Mouse (Mus musculus): ENCODE data around the gene Ift80. TPM values are rescaled to one million over a fixed set of nuclear protein-coding genes. Genes with fewer than 3 reads are reported as not detected.
A peak's percentile ranks its signal among the peaks of the same experiment; 100 is the strongest.

The Ift80 gene
- total and polyA plus RNA-seq, 3 experiments: 10.8 to 13.8 (median 11.5) TPM

DNA sequence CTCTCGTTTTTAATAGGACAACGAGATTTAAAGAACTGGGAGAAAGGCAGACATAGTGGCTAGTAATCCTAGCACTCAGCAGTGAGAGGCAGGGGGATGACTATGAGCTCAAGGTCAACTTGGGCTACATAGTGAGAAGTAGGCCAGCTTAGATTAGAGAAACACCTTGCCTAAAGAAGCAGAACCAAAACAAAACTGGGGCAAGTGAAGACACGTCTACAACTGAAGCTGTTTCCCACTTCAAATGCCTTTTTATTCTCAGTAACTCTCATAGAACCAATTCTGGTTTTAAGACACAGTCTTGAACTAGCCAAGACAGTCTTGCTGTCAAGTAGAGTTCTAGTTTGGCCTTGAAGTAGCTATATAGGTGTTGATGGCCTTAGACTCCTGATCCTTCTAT, 67.7 kb downstream of the Ift80 start:
- H3K36me3 ChIP-seq (replicated peaks in 1 of 2; ENCODE audit: control insufficient read depth in 1 of 2, insufficient read depth in 1 of 2, low read length in 1 of 2): peaks cover 8 to 34% of the 10 kb centered on the region in 2 experiments
- dilution Hi-C loops (cut with MboI; ENCODE audit: extremely low pct_ligation_motif_present, extremely low pct_unique_long_range_greater_than_20kb, low sequenced_read_pairs): no loop called here
- in situ Hi-C loops (cut with MboI; ENCODE audit: low pct_ligation_motif_present, low pct_unique_long_range_greater_than_20kb, low sequenced_read_pairs): no loop called here

DNA sequence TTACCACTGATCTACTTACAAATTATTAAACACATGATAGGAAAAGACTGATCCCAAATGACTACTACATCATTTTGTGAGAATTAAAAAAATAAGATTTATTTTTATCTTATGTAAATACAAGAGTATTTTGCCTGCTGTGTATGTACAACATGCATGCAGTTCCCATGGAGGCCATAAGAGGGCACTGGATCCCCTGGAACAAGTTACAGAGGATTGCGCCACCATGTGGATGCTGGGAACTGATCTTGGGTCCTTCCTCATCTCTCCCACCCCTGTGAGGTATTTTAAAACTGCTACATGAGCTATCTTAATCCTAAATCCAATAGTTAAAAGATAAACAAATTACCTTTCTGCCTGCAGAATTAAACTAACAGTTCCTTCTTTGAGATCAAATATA, 68.9 kb downstream of the Ift80 start:
- DNase-seq (ENCODE audit: extremely low read depth): peak; percentile 45
- Histone ChIP-seq H3K4me3 (replicated peaks in 1 of 3; ENCODE audit: low read depth in 2 of 3, low read length in 2 of 3, poor library complexity in 1 of 3) (no peak overlapping the region), H3K36me3 (replicated peaks in 1 of 2; ENCODE audit: control insufficient read depth in 1 of 2, insufficient read depth in 1 of 2, low read length in 1 of 2) (peaks cover 8 to 34% of the 10 kb centered on the region in 2 experiments), H3K27ac (ENCODE audit: insufficient read depth, low read depth) (no peak overlapping the region), H3K9me3 (replicated peaks; ENCODE audit: low read length) (peaks cover 2% of the 10 kb centered on the region), H3K9ac (ENCODE audit: insufficient read depth, low read depth) (no peak overlapping the region), H3K4me1 (ENCODE audit: control insufficient read depth in 1 of 2, insufficient read depth in 2 of 2) (peaks cover 12 to 26% of the 10 kb centered on the region in 2 experiments; a peak in 3 of 4 replicates), H3K27me3 (replicated peaks) (no peaks in the 10 kb centered on the region), H3K79me2 (replicated peaks; ENCODE audit: control insufficient read depth, extremely low read depth, insufficient read depth, poor library complexity, severe bottlenecking) (no peaks in the 10 kb centered on the region), H3K4me2 (ENCODE audit: insufficient read depth, low read depth, poor library complexity, severe bottlenecking) (no peak overlapping the region)
- no peak for TF ChIP-seq ZNF384 (IDR thresholded peaks at IDR 0.05; ENCODE audit: low read depth, low read length)
- TF ChIP-seq BHLHE40 (IDR thresholded peaks at IDR 0.05; ENCODE audit: low read depth, low read length): no peak
- no peak for TF ChIP-seq EP300 (IDR thresholded peaks at IDR 0.05; ENCODE audit: low read length)
- TF ChIP-seq ZKSCAN1 (IDR thresholded peaks at IDR 0.05; ENCODE audit: borderline replicate concordance, low read depth, low read length): no peak
- TF ChIP-seq PAX5 (IDR thresholded peaks at IDR 0.05; ENCODE audit: low read length): no peak
- no peak for TF ChIP-seq MAZ (IDR thresholded peaks at IDR 0.05; ENCODE audit: low read depth, low read length)
- TF ChIP-seq TBP (conservative IDR thresholded peaks at IDR 0.05; ENCODE audit: low read depth, low read length): no peak
- no peak for TF ChIP-seq UBTF (IDR thresholded peaks at IDR 0.05; ENCODE audit: low read depth, low read length)
- TF ChIP-seq SMC3 (IDR thresholded peaks at IDR 0.05; ENCODE audit: low read depth, low read length): peak; percentile 37
- no peak for TF ChIP-seq ETS1 (conservative IDR thresholded peaks at IDR 0.05; ENCODE audit: low read depth, low read length)
- no peak for TF ChIP-seq POLR2A (IDR thresholded peaks at IDR 0.05; ENCODE audit: low read depth, low read length)
- no peak for TF ChIP-seq E2F4 (IDR thresholded peaks at IDR 0.05; ENCODE audit: insufficient replicate concordance, low read depth, low read length)
- no peak for TF ChIP-seq NRF1 (IDR thresholded peaks at IDR 0.05; ENCODE audit: low read depth, low read length)
- TF ChIP-seq JUN (IDR thresholded peaks at IDR 0.05; ENCODE audit: insufficient read depth, low read depth, low read length): no peak
- TF ChIP-seq MAX (IDR thresholded peaks at IDR 0.05; ENCODE audit: low read length): no peak
- TF ChIP-seq RAD21 (IDR thresholded peaks at IDR 0.05; ENCODE audit: low read depth, low read length): peak; percentile 25
- no peak for TF ChIP-seq ZMIZ1 (IDR thresholded peaks at IDR 0.05; ENCODE audit: low read depth, low read length)
- no peak for TF ChIP-seq MAFK (IDR thresholded peaks at IDR 0.05; ENCODE audit: insufficient replicate concordance, low read length)
- no peak; the same call in 1 of the 2 replicates for TF ChIP-seq NELFE (IDR thresholded peaks at IDR 0.05; ENCODE audit: low read depth, low read length)
- peak; percentile 67 to 95 for TF ChIP-seq CTCF (conservative IDR thresholded peaks at IDR 0.05 in 1 of 2, IDR thresholded peaks at IDR 0.05 in 1 of 2; ENCODE audit: low read depth in 2 of 2, low read length in 2 of 2)
- no peak for TF ChIP-seq ZC3H11A (IDR thresholded peaks at IDR 0.05; ENCODE audit: low read depth, low read length)
- TF ChIP-seq TCF12 (IDR thresholded peaks at IDR 0.05; ENCODE audit: low read depth, low read length): no peak
- TF ChIP-seq IRF4 (IDR thresholded peaks at IDR 0.05; ENCODE audit: low read depth, low read length): no peak
- no peak for TF ChIP-seq USF2 (conservative IDR thresholded peaks at IDR 0.05; ENCODE audit: low read depth, low read length)
- TF ChIP-seq SIN3A (IDR thresholded peaks at IDR 0.05; ENCODE audit: low read length): no peak
- TF ChIP-seq MEF2A (IDR thresholded peaks at IDR 0.05; ENCODE audit: borderline replicate concordance, low read depth, low read length): no peak
- dilution Hi-C loops (cut with MboI; ENCODE audit: extremely low pct_ligation_motif_present, extremely low pct_unique_long_range_greater_than_20kb, low sequenced_read_pairs) (no loop called here), in situ Hi-C loops (cut with MboI; ENCODE audit: low pct_ligation_motif_present, low pct_unique_long_range_greater_than_20kb, low sequenced_read_pairs) (no loop called here)

More for the DNA sequence above, 67.7 kb downstream of the Ift80 start:
- Histone ChIP-seq H3K27me3 (replicated peaks) (no peaks in the 10 kb centered on the region), H3K4me3 (replicated peaks in 1 of 3; ENCODE audit: low read depth in 2 of 3, low read length in 2 of 3, poor library complexity in 1 of 3) (no peak overlapping the region), H3K4me1 (ENCODE audit: control insufficient read depth in 1 of 2, insufficient read depth in 2 of 2) (peaks cover 17 to 37% of the 10 kb centered on the region in 2 experiments; a peak in 3 of 4 replicates), H3K79me2 (replicated peaks; ENCODE audit: control insufficient read depth, extremely low read depth, insufficient read depth, poor library complexity, severe bottlenecking) (no peaks in the 10 kb centered on the region), H3K4me2 (ENCODE audit: insufficient read depth, low read depth, poor library complexity, severe bottlenecking) (no peak overlapping the region), H3K9me3 (replicated peaks; ENCODE audit: low read length) (peaks cover 2% of the 10 kb centered on the region), H3K27ac (ENCODE audit: insufficient read depth, low read depth) (peak overlapping the region; percentile 56; the same call in 1 of the 2 replicates), H3K9ac (ENCODE audit: insufficient read depth, low read depth) (no peak overlapping the region)
- TF ChIP-seq IRF4 (IDR thresholded peaks at IDR 0.05; ENCODE audit: low read depth, low read length) (peak; percentile 51), CHD1 (IDR thresholded peaks at IDR 0.05; ENCODE audit: low read depth, low read length) (peak; percentile 93; the same call in 1 of the 2 replicates), EP300 (IDR thresholded peaks at IDR 0.05; ENCODE audit: low read length) (0 out of 2 replicates have a peak, but pooled peaks have one; percentile 36), BHLHE40 (IDR thresholded peaks at IDR 0.05; ENCODE audit: low read depth, low read length) (no peak)
- no peak for DNase-seq (ENCODE audit: extremely low read depth)
